ENCODE assay signal across 30 mouse cellular contexts in the genomic region with DNA sequence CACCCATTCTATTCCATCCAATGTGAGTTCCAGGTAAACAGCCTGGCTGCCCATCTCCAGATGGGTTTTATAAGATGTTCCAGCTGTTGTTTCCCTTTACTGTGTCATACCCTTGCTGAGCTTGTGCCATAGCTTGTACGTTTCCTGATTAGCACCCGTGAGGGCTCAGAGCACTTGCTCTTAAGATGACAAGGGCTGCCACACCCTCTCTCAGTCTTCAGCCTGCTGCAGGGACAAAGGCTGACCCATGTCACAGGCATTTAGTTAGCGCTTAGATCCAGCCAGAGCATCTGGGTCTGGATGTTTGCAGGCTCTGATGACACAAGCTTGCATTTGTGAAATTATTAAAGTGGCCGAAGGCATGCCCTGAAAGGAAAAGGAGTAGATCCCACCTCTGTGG. TPM values are rescaled to one million over a fixed set of nuclear protein-coding genes. Genes with fewer than 3 reads are reported as not detected.
DNase-seq lines count a peak whose midpoint lies in the region; ATAC-seq lines count a peak whose summit lies in the region.
"Had no signal": no experiment of that assay in that cellular context is flagged by ENCODE, and none has a peak within 500 bp of the region (broad histone marks: within the 10 kb centered on the region; RNA-seq: fewer than 3 reads in every experiment).

No protein-coding gene starts in this region.

- H3K36me3 ChIP-seq in embryonic facial prominence, embryonic 10.5 days (replicated peaks), result no peaks in the 10 kb centered on the region
- H3K36me3 ChIP-seq in intestine, embryonic 16.5 days (ENCODE audit: control insufficient read depth, insufficient read depth, low read length), result no peaks in the 10 kb centered on the region
- H3K36me3 ChIP-seq in stomach, embryonic 15.5 days, result no peaks in the 10 kb centered on the region
- H3K36me3 ChIP-seq in forebrain, embryonic 13.5 days (ENCODE audit: poor library complexity, severe bottlenecking), result no peaks in the 10 kb centered on the region
- H3K36me3 ChIP-seq: embryonic facial prominence, embryonic 13.5 days; heart, embryonic 15.5 days; limb, embryonic 13.5 days; liver, embryonic 12.5 days; midbrain, embryonic 10.5 days; midbrain, embryonic 15.5 days; neural tube, embryonic 15.5 days had no signal

- 0 out of 2 replicates have a peak, but pooled peaks cover 4% of the 10 kb centered on the region for H3K27me3 ChIP-seq in embryonic facial prominence, embryonic 10.5 days (replicated peaks; ENCODE audit: low read depth, poor library complexity, severe bottlenecking)
- H3K27me3 ChIP-seq in intestine, embryonic 16.5 days (replicated peaks; ENCODE audit: control insufficient read depth, insufficient read depth, low read length), result no peaks in the 10 kb centered on the region
- no peaks in the 10 kb centered on the region for H3K27me3 ChIP-seq in stomach, embryonic 15.5 days (replicated peaks)
- no peaks in the 10 kb centered on the region for H3K27me3 ChIP-seq in forebrain, embryonic 13.5 days
- H3K27me3 ChIP-seq: embryonic facial prominence, embryonic 13.5 days; limb, embryonic 13.5 days; liver, embryonic 12.5 days; midbrain, embryonic 15.5 days; neural tube, embryonic 15.5 days had no signal

- peak; percentile 65; the same call in 1 of the 2 replicates for ATAC-seq in intestine, embryonic 16.5 days
- 0 out of 2 replicates have a peak, but pooled peaks have one; percentile 29 for ATAC-seq in stomach, embryonic 15.5 days (ENCODE audit: insufficient read depth, low FRiP score, low read depth)
- no peak for ATAC-seq in forebrain, embryonic 13.5 days
- ATAC-seq: forebrain, postnatal 0 days; hindbrain, embryonic 16.5 days; liver, embryonic 12.5 days; liver, postnatal 0 days; midbrain, embryonic 15.5 days had no signal

- H3K9me3 ChIP-seq in embryonic facial prominence, embryonic 10.5 days, result no peaks in the 10 kb centered on the region
- no peaks in the 10 kb centered on the region for H3K9me3 ChIP-seq in intestine, embryonic 16.5 days (ENCODE audit: control insufficient read depth, low read length)
- no peaks in the 10 kb centered on the region for H3K9me3 ChIP-seq in stomach, embryonic 15.5 days
- H3K9me3 ChIP-seq in forebrain, embryonic 13.5 days (replicated peaks), result no peaks in the 10 kb centered on the region
- H3K9me3 ChIP-seq: embryonic facial prominence, embryonic 13.5 days; heart, embryonic 15.5 days; limb, embryonic 13.5 days; liver, embryonic 12.5 days; midbrain, embryonic 10.5 days; midbrain, embryonic 15.5 days; neural tube, embryonic 15.5 days had no signal

- DNase-seq in embryonic facial prominence, embryonic 10.5 days (ENCODE audit: low spot score), result no peak
- peak; percentile 40 for DNase-seq in lung, postnatal 14 days
- DNase-seq in ovary, postnatal 10 days (ENCODE audit: low spot score), result no peak
- DNase-seq in liver, result no peak
- DNase-seq: adrenal gland, adult 2 months; B cell, adult 2 months; cerebellum, adult 8-10 months; cerebellum, postnatal 25 days; forebrain, postnatal 0 days; kidney, adult 9 months; kidney, postnatal 10 days; liver, postnatal 0 days; right cerebral cortex, postnatal 25 days; thymus, postnatal 14 days had no signal

- 59% methylated on average over 4 of the region's 4 CpGs for WGBS in embryonic facial prominence, embryonic 10.5 days
- 40% methylated on average over 4 of the region's 4 CpGs for WGBS in intestine, embryonic 16.5 days
- 41% methylated on average over 4 of the region's 4 CpGs for WGBS in stomach, embryonic 15.5 days
- 75% methylated on average over 4 of the region's 4 CpGs for WGBS in forebrain, embryonic 13.5 days

- H3K9ac ChIP-seq in intestine, embryonic 16.5 days (ENCODE audit: low read depth, low read length), result no peak overlapping the region
- no peak overlapping the region for H3K9ac ChIP-seq in stomach, embryonic 15.5 days
- H3K9ac ChIP-seq in forebrain, embryonic 13.5 days, result no peak overlapping the region
- H3K9ac ChIP-seq: embryonic facial prominence, embryonic 13.5 days; forebrain, postnatal 0 days; heart, embryonic 15.5 days; limb, embryonic 13.5 days; liver, embryonic 12.5 days; liver, postnatal 0 days; midbrain, embryonic 15.5 days; neural tube, embryonic 15.5 days had no signal

- H3K4me2 ChIP-seq in intestine, embryonic 16.5 days (ENCODE audit: low read depth, low read length), result no peak overlapping the region
- no peak overlapping the region for H3K4me2 ChIP-seq in stomach, embryonic 15.5 days
- H3K4me2 ChIP-seq in forebrain, embryonic 13.5 days, result no peak overlapping the region
- H3K4me2 ChIP-seq: embryonic facial prominence, embryonic 13.5 days; heart, embryonic 15.5 days; limb, embryonic 13.5 days; liver, embryonic 12.5 days; midbrain, embryonic 15.5 days; neural tube, embryonic 15.5 days had no signal

- peaks cover 40% of the 10 kb centered on the region for H3K4me1 ChIP-seq in embryonic facial prominence, embryonic 10.5 days
- H3K4me1 ChIP-seq in intestine, embryonic 16.5 days (ENCODE audit: control insufficient read depth, insufficient read depth, low read length), result peaks cover 6% of the 10 kb centered on the region; the same call in 1 of the 2 replicates
- H3K4me1 ChIP-seq in stomach, embryonic 15.5 days, result peaks cover 3% of the 10 kb centered on the region; the same call in 1 of the 2 replicates
- no peaks in the 10 kb centered on the region for H3K4me1 ChIP-seq in forebrain, embryonic 13.5 days
- H3K4me1 ChIP-seq: limb, embryonic 13.5 days; liver, embryonic 12.5 days; midbrain, embryonic 15.5 days had no signal

- H3K4me3 ChIP-seq in embryonic facial prominence, embryonic 10.5 days, result no peak overlapping the region
- H3K4me3 ChIP-seq in intestine, embryonic 16.5 days (ENCODE audit: low read length), result no peak overlapping the region
- no peak overlapping the region for H3K4me3 ChIP-seq in stomach, embryonic 15.5 days (replicated peaks)
- no peak overlapping the region for H3K4me3 ChIP-seq in forebrain, embryonic 13.5 days
- H3K4me3 ChIP-seq: embryonic facial prominence, embryonic 13.5 days; heart, embryonic 15.5 days; limb, embryonic 13.5 days; liver, embryonic 12.5 days; midbrain, embryonic 10.5 days; midbrain, embryonic 15.5 days; neural tube, embryonic 15.5 days had no signal

- peak overlapping the region; percentile 35; the same call in 1 of the 2 replicates for H3K27ac ChIP-seq in embryonic facial prominence, embryonic 10.5 days (replicated peaks)
- no peak overlapping the region for H3K27ac ChIP-seq in intestine, embryonic 16.5 days (ENCODE audit: low read length)
- no peak overlapping the region for H3K27ac ChIP-seq in stomach, embryonic 15.5 days
- no peak overlapping the region for H3K27ac ChIP-seq in forebrain, embryonic 13.5 days
- H3K27ac ChIP-seq: embryonic facial prominence, embryonic 13.5 days; heart, embryonic 15.5 days; limb, embryonic 13.5 days; liver, embryonic 12.5 days; midbrain, embryonic 10.5 days; midbrain, embryonic 15.5 days; neural tube, embryonic 15.5 days had no signal

RNA-seq across cellular contexts. Expression of gene Gm17364, which starts 26.3 kb away (rescaled TPM):
- not detected in 2 replicates for polyA plus RNA-seq in embryonic facial prominence, embryonic 10.5 days (2016; fragmentation: Nextera tagmentation; extraction: Ambion mirVana)
- not detected in 2 replicates for polyA plus RNA-seq in intestine, embryonic 16.5 days (2015; fragmentation: Nextera tagmentation; extraction: Ambion mirVana)
- not detected in 2 replicates for polyA plus RNA-seq in stomach, embryonic 15.5 days (2015; fragmentation: Nextera tagmentation; extraction: Ambion mirVana)
- polyA plus RNA-seq in forebrain, embryonic 13.5 days (2015; fragmentation: Nextera tagmentation; extraction: Ambion mirVana), result not detected in 2 replicates
- polyA plus RNA-seq: adrenal gland, adult 2 months; embryonic facial prominence, embryonic 13.5 days; forebrain, embryonic 11.5 days; forebrain, postnatal 0 days; gonadal fat pad, adult 2 months; heart, embryonic 15.5 days; hindbrain, embryonic 11.5 days; hindbrain, embryonic 16.5 days; intestine, embryonic 14.5 days; limb, embryonic 13.5 days; liver, embryonic 12.5 days; liver, postnatal 0 days; midbrain, embryonic 10.5 days; midbrain, embryonic 15.5 days; neural tube, embryonic 15.5 days; urinary bladder, adult 2 months had no signal

RNA-seq across cellular contexts. Expression of gene Smim13, which starts 50.4 kb away (rescaled TPM):
- polyA plus RNA-seq in embryonic facial prominence, embryonic 10.5 days (2016; fragmentation: Nextera tagmentation; extraction: Ambion mirVana), result 11.3 and 12.1 TPM in 2 replicates
- 8.5 and 8.7 TPM in 2 replicates for polyA plus RNA-seq in intestine, embryonic 16.5 days (2015; fragmentation: Nextera tagmentation; extraction: Ambion mirVana)
- polyA plus RNA-seq in stomach, embryonic 15.5 days (2015; fragmentation: Nextera tagmentation; extraction: Ambion mirVana), result 14.9 and 16.6 TPM in 2 replicates
- 14.6 and 15.6 TPM in 2 replicates for polyA plus RNA-seq in forebrain, embryonic 13.5 days (2015; fragmentation: Nextera tagmentation; extraction: Ambion mirVana)
